Mouse (Mus musculus): ENCODE measurements around the gene Decr2.
"Not testable (repeated sequence)": the region's sequence is repeated elsewhere in the genome, so short reads cannot be mapped to it uniquely, and the experiment has no call there.

Decr2 gene

DNA sequence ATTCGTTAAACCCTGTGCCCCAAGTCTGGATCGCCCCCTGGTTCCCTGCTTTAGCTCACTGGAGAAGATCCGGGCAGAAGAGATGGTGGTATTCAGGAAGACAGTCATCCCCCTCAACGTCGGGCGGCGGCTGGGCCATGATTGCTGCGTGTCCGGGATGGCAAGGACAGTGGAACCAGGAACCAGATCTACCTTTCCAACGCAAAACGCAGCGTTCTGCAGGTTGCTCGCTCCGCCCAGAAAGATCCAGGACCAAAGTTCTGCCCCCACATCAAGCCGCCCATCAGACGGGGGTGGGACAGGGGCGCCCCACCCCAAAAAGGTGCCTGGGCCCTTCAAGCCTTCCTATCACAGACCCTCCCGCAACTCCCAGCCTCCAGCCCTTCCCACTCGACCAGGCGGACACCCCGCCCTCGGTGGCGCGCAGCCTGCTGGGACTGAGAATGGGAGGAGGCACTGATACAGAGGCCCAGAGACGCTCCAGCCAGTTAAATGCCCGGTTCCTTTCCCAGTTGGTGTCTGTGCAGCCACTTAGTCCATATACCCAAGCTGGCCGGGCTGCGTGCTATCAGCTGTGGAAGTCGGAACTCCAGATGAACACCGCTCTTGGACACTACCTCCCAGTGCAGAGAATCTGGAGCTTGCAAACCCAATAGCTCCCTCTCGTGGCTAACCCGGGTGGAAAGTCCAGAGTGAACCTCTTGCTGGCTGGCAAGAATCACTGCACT lies at the start of gene Decr2:
Gene Decr2, minus strand, starts transcription at position 433 of the 728 bp plus-strand sequence.
- DNase-seq (ENCODE audit: low spot score in 2 of 2), result peak; percentile 84 to 92

DNA sequence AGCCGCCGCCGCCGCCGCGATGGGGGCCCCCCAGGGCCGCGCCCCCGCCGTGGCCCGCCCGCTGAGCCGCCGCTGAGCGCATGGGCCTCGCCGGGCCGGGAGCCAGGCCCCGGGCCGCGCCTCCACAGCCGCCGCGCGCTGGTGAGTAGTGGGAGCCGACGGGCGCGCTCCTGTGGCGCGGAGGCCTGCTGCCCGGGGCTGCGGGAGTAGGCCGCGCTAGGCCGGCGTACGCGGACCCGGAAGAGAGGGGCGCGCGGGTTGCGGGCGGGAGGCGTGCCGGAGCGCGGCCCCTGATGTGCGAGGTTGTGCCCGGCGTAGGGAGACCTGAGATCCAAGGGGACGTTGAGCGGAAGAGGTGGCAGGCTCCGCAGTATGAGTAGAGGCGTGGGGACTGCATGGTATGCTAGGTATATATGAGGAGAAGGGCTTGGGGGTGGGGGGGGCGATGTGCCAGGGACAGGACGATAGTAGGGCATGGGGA lies 48.8 kb upstream of the Decr2 start:
- peak; percentile 26 to 31 for DNase-seq (ENCODE audit: low spot score in 2 of 2)

DNA sequence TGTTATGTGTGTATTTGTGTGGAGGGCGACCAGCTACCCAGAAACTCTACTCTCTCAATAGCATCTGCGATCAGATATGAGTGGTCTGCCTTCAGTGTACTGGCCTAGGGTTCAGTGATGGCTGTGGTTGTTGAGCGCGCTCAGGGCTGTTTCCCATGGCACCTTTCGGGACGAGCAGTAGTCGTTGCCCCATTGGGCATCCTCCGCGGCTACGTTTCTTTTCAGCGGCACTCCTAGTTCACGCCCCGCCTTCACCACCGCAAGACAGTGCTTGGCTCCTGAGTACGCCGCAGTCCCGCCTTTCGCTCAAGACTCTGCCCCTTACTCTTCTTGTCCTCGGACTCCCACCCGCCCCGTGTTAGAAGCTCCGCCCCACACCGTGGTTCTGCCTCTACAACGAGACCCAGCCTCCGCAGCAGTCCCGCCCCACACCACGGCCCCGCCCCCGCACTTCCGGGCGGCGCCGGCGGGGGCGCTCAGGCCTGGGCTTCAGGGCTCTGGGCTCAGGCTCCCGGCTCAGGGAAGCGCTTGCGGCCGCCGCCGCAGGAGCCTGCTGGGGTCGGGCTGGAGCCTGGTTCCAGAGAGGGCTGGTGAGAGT lies 48.2 kb upstream of the Decr2 start, which contains the start of gene Axin1:
Gene Axin1, plus strand, starts transcription at position 450 of the 598 bp plus-strand sequence.
- peak; percentile 87 to 93 for DNase-seq (ENCODE audit: low spot score in 2 of 2)

DNA sequence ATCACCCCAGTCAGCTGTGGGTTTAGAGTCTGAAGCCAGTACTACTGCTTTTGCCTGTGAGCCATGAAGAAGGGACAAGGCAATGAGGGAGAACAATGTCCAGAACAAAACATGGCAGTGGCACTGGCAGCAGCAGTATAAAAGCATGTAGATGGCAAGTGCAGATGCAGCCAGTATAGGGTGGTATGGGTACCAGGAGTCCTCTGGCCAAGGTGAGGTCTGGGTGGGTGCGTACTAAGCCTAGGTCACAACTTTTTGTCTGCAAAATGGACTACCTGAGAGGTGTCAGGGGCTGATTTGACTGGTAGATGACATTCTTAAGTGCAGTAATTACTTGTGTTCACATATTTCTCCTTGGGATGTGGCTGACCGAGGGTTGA lies 47.6 kb upstream of the Decr2 start:
- no peak for DNase-seq (ENCODE audit: low spot score in 2 of 2)

DNA sequence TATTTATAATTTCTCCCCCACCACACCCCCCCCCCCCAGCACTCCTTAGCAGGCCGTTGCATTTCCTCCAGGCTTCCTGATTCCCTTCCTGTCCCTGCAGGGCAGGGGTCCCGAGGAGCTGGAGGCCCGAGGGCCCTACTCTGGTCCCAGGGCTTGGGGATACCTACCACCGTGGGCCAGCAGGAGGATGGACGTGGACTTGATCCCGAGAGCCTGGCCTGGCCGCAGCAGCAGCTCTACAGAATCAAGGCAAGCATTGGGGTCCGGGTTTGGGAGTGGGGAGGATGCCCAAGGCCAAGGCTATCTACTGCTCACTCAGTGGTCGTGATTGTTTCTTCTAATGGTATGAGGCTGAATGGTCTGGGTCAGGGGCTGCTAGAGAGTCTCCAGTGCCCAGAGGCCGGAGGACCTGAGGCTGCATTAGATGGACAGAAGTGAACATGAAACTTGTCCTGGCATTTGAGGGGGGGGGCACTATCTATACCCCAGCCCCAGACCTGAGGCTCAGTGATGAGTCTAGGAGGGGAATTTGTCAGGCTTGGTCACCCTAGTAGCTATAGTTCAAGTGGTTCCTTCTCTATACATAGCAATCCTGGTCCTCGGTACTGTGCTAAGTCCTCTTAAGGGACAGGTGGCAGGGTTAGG lies 47.1 kb upstream of the Decr2 start:
- DNase-seq (ENCODE audit: low spot score in 2 of 2), result no peak

DNA sequence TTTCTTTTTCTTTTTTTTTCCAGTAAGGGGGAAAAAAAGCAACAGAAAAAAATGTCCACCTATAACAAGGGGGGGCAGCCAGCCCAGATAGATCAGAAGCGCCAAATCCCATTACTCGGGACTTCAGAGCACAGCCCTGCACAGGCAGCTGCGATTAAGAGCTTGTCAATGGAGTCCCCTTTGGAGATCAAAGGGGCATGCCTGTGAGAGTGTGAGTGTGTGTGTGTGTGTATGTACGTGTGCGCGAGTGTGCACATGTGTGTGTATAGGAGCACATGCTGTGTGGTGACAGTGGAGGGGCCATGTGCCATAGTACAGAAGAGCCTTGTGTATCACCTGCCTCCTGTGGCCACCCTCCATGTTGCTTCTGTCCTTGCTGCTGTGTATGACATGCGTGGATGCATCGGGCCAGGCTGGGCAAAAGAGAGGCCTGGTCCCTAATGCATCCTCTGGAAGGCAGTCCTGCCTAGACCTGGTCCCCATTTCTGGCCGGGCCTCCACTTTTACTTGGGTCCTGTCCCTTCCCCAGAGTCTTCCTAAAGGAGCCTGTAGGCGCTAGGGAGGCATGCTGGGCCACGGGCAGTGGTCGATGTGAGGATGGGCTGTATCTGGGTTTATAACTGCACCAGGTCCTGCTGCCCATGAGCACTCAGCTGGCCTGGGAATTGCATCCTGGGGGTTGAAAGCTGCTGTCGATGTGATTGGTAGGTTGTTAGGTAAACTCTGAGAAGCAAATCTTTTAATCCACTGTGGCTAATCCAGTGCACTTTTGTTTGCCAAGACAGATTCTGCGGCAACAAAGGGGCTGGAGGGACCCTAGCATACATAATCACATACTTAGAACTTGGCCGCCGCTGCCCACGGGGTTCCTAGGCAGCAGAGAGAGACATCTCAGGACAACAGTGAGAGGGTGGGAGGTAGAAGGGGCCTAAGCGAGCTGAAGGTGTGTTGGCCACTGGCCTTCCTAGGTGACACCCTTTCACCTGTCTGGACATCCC lies 42.0 kb upstream of the Decr2 start:
- DNase-seq (ENCODE audit: low spot score in 2 of 2), result no peak

DNA sequence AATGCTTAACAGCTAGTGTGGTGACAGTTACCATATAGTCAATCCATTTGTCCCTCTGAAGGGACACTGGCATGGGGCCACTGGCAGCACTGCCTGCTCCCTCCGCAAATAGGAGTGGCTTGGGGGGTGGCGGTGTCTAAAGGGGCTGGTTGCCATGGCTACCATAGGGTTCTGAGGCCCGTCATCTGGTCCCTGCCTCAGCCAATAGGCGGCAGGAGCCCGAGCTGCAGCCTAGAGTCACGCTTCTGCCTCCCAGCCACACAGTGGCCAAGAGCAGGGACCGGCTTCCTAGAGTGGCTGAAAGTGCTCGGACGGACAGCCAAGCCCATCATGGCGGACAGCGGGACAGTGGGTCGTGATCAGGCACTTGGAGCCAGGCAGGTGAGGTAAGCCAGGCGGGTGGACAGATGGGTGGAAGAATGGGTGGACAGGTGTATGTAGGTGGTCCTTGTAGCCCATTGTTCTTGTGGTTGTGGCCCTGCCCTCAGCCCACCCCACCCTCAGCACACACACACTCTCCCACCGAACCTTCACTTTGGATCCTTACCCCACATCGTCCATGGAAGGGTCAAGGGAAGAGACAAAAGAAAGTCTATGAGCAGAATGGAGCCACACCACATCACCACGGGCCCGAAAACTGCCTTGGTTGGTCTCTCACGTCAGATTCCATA lies 41.1 kb upstream of the Decr2 start:
- DNase-seq (ENCODE audit: low spot score in 2 of 2), result no peak

DNA sequence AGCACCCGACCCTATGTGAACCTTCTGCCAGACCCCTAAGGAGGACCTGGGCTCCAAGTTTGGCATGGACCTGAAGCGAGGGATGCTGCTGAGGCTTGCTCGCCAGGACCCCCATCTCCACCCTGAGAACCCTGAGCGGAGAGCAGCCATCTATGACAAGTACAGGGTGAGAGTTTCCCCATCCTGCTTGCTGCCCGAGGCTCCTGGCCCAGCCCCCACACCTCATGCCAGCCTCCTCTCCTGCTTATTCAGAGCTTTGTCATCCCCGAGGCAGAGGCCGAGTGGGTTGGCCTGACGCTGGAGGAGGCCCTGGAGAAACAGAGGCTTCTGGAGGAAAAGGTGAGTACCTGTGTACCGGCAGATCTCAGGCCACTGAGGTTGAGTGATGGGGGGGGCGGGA lies 35.1 kb upstream of the Decr2 start:
- DNase-seq (ENCODE audit: low spot score in 2 of 2), result no peak

DNA sequence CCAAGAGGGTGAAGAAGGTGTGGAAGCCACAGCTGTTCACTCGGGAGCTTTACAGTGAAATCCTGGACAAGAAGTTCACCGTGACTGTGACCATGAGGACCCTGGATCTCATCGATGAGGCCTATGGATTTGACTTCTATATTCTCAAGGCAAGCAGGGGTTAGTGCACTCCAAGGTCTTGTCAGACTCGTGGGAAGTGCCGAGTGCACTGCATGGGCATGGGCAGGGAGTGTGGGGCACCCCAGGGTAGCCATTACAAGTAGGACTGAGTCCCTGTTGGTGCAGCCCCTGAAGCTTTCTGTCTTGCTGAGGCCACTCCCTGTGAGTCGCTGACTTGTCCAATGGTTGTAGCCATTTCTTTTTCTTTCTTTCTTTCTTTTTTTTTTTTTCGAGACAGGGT lies 34.4 kb upstream of the Decr2 start:
- DNase-seq (ENCODE audit: low spot score in 2 of 2), result no peak

DNA sequence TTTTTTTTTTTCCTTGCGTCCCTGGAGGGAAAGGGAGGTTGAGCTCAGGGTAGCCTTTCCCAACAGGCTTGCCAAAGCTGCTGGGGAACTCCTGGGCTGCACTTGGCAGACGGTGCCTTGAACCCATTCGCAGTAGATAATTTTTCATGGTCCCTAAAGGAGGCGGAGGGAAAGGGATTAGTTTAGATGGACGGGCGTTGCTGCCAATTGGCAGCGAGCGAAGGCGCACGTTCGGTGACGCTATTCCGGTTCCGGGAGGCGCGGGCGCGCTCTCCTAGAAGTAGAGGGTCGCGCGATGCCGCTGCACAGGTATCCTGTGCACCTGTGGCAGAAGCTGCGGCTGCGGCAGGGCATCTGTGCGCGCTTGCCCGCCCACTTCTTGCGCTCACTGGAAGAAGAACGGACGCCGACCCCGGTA lies 33.1 kb upstream of the Decr2 start, which contains the start of gene Mrpl28:
Gene Mrpl28, plus strand, starts transcription at position 234 of the 418 bp plus-strand sequence.
- DNase-seq (ENCODE audit: low spot score in 2 of 2), result peak; percentile 87 to 88

DNA sequence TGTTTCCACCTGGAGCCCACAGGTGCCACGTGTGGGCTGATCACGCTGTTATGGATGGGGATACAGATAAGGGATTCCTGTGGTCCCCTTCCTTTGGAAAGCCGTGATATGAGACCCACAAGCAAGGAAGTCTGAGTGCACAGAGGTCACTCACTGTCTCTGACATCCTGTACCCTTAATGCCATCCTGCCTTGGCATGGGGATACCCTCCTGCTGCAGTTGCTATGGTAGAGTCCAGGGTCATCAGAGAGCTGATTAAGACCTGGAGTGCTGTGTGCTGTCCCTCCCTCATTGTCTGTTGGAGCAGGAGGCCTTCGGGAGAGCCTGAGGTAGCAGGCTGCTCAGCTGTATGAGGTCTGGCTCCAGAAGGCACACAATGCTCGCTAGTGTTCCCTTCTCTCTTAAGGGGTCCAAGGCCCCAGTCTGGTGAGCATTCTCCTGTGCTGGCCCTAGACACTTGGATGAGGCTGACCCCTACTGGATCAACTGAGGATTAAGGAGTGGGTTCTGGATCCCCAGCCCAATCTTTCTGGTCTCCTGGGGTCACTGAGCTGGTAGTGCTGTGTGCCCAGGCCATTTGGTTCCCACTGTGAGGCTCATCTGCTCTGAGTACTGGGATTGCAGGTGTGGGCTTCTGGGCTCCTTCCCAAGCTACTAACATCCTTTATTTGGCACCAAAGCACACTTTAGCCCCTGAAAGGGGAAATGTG lies 32.4 kb upstream of the Decr2 start:
- no peak for DNase-seq (ENCODE audit: low spot score in 2 of 2)

DNA sequence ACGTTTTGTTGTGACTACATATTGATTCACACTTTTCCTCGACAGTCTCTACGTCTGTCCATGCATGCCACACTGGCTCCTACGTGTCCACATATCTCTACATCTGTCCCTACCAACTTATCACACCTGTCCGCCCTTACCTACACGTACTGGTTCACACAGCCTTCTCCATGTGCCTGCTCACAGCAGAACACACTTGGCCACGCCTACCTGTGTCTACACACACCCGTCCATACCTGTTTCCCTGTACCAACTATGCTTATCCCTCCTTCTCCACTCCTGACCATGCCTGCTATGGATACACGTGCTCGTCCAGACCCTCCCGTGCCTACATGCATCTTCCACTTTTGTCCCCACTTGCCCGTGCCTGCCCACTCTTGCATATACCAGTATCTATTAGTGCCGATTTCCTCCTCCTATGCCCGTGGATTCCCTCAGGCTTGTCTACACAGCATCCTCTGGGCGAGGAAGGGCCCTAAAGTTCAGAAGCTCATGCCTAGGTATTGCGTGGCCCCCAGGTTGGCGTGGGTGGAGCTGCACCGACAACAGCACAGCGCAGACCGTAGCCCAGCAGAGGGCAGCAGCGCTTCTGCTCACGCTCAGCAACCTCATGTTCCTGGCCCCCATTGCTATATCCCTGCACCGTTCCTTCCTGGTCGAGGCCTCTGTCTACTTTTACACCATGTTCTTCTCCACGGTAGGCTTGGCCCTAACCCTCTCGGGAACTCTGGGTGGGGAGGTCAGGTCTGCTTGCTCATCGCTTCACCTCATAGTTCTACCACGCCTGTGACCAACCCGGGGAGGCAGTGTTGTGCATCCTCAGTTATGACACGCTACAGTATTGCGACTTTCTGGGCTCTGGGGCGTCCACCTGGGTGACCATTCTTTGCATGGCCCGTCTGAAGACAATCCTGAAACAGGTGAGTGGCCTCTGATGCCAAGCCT lies 29.9 kb upstream of the Decr2 start:
- peak in 1 of 2 experiments; percentile 44 for DNase-seq (ENCODE audit: low spot score in 2 of 2)

DNA sequence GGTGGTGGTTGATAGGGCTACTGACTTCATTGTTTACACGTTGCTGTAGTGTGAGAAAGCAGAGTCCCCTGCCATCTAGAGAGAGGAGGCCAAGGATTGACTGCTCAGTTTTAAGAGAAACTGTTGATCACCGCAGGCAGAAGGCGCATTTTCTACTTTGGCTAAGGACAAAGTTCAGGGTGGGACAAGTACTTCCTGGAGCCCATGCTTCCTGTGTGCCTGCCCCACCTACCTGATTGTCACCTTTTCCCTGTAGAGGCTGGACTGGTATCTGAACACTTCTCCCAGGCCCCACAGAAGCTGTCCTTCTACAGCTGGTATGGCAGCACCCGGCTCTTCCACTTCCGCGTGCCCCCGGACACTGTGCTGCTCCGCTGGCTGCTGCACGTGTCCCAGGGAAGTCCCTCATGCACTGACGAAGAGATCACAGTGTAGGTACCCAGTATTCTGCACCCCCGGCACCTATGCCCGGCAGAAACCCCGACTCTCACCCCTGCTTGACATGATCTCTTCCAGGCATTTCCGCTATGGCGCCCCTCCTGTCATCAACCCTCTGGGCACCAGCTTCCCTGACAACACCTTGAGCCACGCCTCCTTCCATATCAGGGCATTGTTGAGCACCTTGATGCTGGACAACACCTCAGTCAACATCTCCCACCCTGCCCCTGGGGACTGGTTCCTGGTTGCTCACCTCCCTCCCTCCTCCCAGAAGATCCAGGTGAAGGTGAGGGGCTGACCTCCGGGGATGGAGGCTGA lies 26.5 kb upstream of the Decr2 start:
- DNase-seq (ENCODE audit: low spot score in 2 of 2), result no peak

DNA sequence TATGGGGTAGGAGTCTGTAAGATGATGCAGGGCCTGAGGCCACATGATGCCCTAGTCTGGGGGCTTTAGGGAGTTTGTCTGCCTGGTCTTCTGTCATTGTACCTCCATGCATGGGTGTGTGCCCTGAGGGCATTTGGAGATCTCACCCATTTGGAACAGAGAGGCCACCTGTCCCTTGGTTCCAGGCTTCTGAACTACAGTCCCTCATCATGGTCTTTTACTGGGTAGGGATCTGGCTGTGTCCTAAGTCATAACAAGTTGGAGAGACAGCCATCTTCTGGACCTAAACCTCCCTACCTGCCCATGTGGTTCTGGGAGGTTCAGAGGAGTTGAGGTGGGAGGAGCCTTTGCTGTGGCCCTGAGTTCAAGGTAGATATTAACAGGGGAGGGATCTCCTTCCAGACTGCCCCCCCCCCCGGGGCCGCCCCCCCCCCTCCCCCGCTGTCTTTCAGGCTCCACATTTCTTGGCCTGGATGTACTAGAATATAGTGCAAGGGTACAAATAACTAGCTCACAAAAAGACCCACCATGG lies 25.9 kb upstream of the Decr2 start:
- no peak for DNase-seq (ENCODE audit: low spot score in 2 of 2)

DNA sequence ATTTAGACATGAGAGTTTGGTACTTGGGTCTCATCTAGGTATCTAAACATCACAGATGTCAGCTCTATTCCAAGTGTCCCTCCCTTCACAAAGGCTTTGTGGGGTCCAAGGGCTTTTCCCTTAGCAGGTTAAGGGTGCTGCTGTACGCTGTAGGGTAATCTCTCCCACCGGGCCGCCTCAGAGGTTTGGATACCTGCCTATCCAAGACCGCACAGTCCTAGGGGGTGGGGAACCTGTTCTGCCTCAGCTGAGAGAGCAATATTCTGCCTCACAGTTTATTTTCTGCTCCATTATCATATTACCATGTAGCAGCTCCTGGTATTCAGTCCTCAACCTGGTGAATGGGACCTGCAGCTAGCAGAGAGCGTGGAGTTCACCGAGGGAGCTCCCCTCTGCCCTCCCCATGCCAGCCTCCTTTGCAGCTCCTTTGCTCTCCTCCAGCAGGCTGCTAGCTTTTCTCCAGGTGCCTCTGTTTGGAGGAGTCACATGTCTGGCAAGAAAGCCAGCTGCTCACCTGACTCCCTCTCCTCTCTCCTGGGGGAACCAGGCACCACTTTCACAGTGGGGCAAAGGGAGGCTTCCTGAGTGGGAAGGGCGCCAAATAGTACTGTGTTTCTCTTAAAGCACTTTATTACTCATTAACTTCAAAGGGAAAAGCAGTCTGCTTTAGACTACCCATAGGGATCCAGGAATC lies 25.2 kb upstream of the Decr2 start:
- no peak for DNase-seq (ENCODE audit: low spot score in 2 of 2)

DNA sequence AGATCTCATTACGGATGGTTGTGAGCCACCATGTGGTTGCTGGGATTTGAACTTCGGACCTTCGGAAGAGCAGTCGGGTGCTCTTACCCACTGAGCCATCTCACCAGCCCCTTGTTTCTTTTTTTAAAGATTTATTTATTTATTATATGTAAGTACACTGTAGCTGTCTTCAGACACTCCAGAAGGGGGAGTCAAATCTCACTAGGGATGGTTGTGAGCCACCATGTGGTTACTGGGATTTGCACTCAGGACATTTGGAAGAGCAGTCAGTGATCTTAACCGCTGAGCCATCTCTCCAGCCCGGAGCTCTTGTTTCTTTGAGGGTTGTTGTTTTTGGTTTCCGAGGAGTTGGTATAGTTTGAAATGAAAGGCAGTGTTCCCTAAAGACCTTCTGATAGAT lies 24.3 kb upstream of the Decr2 start:
- not testable (repeated sequence) for DNase-seq (ENCODE audit: low spot score in 2 of 2)

DNA sequence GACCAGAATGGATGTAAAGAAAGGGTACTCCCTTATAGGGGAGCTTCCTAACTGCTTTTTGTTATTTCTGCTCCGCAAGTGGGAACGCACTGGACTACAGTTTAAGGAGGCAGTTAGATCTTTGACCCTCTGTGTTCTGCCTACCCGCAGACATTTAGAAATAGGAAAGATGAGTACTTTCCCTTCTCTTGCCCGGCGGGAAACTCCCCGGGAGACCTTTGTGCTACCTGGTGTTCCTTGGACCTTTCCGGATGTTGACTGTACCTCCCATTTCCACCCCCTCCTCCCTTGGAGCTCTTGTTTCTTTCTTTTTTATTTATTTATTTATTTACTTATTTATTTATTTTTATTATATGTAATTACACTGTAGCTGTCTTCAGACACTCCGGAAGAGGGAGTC lies 23.9 kb upstream of the Decr2 start:
- no peak for DNase-seq (ENCODE audit: low spot score in 2 of 2)

All from urinary bladder, postnatal 36 days (tissue).